Mouse (Mus musculus) layer of hippocampus, adult 8-10 months (tissue): ENCODE measurements at regions not wholly inside any gene's neighbourhood (a gene's known extent, or its start where the extent isn't known, plus 50 kb on each side); places are given as distances from the start of the nearest gene placed in this dataset.

Experiments used
- DNase-seq, 2 experiments: peaks; one replicate each; pipeline ENCODE4 v3.0.0; 2022; ENCODE audit warnings: low spot score in 2 of 2

- no peak for DNase-seq
Observed at GRCm38 (mm10) chr3:21813401-21813800, 263.1 kb upstream of the Tbl1xr1 start.

- DNase-seq: peak in 1 of 2 experiments; percentile 13
Observed at GRCm38 (mm10) chr3:21816968-21817858, 259.2 kb upstream of the Tbl1xr1 start.

GRCm38 (mm10) chr3:21819030-21819429 is 257.4 kb upstream of the Tbl1xr1 start:
- no peak for DNase-seq

GRCm38 (mm10) chr3:21820051-21820598 is 256.3 kb upstream of the Tbl1xr1 start:
- no peak for DNase-seq

- no peak for DNase-seq
Observed at GRCm38 (mm10) chr3:21822675-21823074, 253.8 kb upstream of the Tbl1xr1 start.

- no peak for DNase-seq
Observed at GRCm38 (mm10) chr3:21823331-21823730, 253.1 kb upstream of the Tbl1xr1 start.

- DNase-seq: no peak
Observed at GRCm38 (mm10) chr3:21824101-21824880, 252.2 kb upstream of the Tbl1xr1 start.

- no peak for DNase-seq
Observed at GRCm38 (mm10) chr3:21824913-21825610, 251.4 kb upstream of the Tbl1xr1 start.

- DNase-seq: no peak
Observed at GRCm38 (mm10) chr3:21827656-21828055, 248.8 kb upstream of the Tbl1xr1 start.

GRCm38 (mm10) chr3:21833111-21833510 is 243.3 kb upstream of the Tbl1xr1 start:
- no peak for DNase-seq

GRCm38 (mm10) chr3:21835526-21835925 is 240.9 kb upstream of the Tbl1xr1 start:
- peak; percentile 22 to 35 for DNase-seq

GRCm38 (mm10) chr3:21837297-21837946 is 239.0 kb upstream of the Tbl1xr1 start:
- no peak for DNase-seq

- no peak for DNase-seq
Observed at GRCm38 (mm10) chr3:21840751-21841488, 235.5 kb upstream of the Tbl1xr1 start.

- DNase-seq: no peak
Observed at GRCm38 (mm10) chr3:21841506-21841905, 234.9 kb upstream of the Tbl1xr1 start.

- no peak for DNase-seq
Observed at GRCm38 (mm10) chr3:21842545-21843291, 233.7 kb upstream of the Tbl1xr1 start.

GRCm38 (mm10) chr3:21843292-21843852 is 233.1 kb upstream of the Tbl1xr1 start:
- no peak for DNase-seq

- no peak for DNase-seq
Observed at GRCm38 (mm10) chr3:21849831-21850230, 226.6 kb upstream of the Tbl1xr1 start.

GRCm38 (mm10) chr3:21850977-21851376 is 225.5 kb upstream of the Tbl1xr1 start:
- DNase-seq: no peak

GRCm38 (mm10) chr3:21854340-21854739 is 222.1 kb upstream of the Tbl1xr1 start:
- DNase-seq: no peak
